Mouse (Mus musculus): ENCODE measurements at regions not wholly inside any gene's neighbourhood (a gene's known extent, or its start where the extent isn't known, plus 50 kb on each side); places are given as distances from the start of the nearest gene placed in this dataset.

- Histone ChIP-seq H3K27ac (no peak overlapping the region), H3K9me3 (no peaks in the 10 kb centered on the region), H3K4me3 (no peak overlapping the region), H3K4me1 (no peaks in the 10 kb centered on the region), H3K36me3 (replicated peaks) (no peaks in the 10 kb centered on the region), H3K27me3 (ENCODE audit: poor library complexity, severe bottlenecking) (no peaks in the 10 kb centered on the region)
- WGBS, result 90% methylated on average over 11 of the region's 11 CpGs
- no peak for DNase-seq (ENCODE audit: extremely low spot score, low spot score)
These were observed 305.0 kb upstream of the Fam19a5 start for GRCm38 (mm10) chr15:87239057-87239456.

DNA sequence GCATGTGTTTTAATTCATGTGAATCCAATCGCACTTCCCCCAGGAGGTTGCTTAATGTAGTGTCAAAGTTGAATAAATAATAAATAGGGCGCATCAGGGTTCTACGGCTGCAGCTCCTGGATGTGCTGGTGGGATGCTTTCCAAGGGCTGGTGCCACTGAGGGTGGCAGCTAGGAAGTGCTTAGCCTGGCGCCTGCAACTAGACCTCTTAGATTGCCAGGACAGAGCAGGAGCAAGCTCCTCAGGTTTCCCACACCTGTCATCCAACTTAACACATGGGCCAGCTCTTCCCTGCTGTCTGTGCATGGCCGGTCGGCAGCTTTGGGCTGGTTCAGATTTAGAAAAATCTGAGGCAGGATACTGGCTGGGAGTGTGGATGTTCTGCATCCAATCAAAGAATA is 282.6 kb upstream of the Fam19a5 start:
- no peaks in the 10 kb centered on the region for H3K36me3 ChIP-seq (replicated peaks)
- no peaks in the 10 kb centered on the region for H3K9me3 ChIP-seq
- 91% methylated on average over 6 of the region's 6 CpGs for WGBS

GRCm38 (mm10) chr15:87264906-87265305 is 279.2 kb upstream of the Fam19a5 start:
- Histone ChIP-seq H3K27me3 (ENCODE audit: poor library complexity, severe bottlenecking) (no peaks in the 10 kb centered on the region), H3K36me3 (replicated peaks) (no peaks in the 10 kb centered on the region), H3K9me3 (no peaks in the 10 kb centered on the region), H3K27ac (no peak overlapping the region), H3K4me3 (no peak overlapping the region), H3K4me1 (no peaks in the 10 kb centered on the region)
- DNase-seq (ENCODE audit: extremely low spot score, low spot score), result no peak

More for the DNA sequence above, 282.6 kb upstream of the Fam19a5 start:
- Histone ChIP-seq H3K4me1 (no peaks in the 10 kb centered on the region), H3K4me3 (no peak overlapping the region), H3K27me3 (ENCODE audit: poor library complexity, severe bottlenecking) (no peaks in the 10 kb centered on the region), H3K27ac (no peak overlapping the region)
- DNase-seq (ENCODE audit: extremely low spot score, low spot score), result no peak

GRCm38 (mm10) chr15:87290987-87291529 is 253.0 kb upstream of the Fam19a5 start:
- Histone ChIP-seq H3K36me3 (replicated peaks) (no peaks in the 10 kb centered on the region), H3K27ac (no peak overlapping the region), H3K4me3 (no peak overlapping the region), H3K9me3 (no peaks in the 10 kb centered on the region; the same call in 1 of the 2 replicates), H3K27me3 (ENCODE audit: poor library complexity, severe bottlenecking) (no peaks in the 10 kb centered on the region), H3K4me1 (peaks cover 7% of the 10 kb centered on the region)
- DNase-seq (ENCODE audit: extremely low spot score, low spot score), result no peak
- WGBS, result 86% methylated on average over 7 of the region's 7 CpGs

DNA sequence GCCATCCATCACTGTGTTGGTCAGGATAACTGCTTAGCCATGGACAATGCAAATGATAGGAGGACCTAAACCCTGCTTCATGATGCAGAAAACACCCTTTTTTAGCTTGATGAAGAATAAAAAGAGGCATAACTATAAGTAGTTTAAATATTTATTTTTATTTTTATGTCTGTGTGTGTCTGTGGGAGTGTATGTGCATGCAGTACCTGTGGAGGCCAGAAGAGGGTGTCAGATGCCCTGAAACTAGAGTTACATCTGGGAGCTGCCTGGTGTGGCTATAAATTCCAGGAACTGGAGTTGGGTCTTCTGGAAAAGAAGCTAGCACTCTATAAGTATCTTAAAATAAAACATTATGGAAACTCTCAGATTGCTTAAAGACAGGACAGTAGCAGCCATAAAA is 224.2 kb upstream of the Fam19a5 start:
- Histone ChIP-seq H3K36me3 (replicated peaks) (no peaks in the 10 kb centered on the region), H3K27me3 (ENCODE audit: poor library complexity, severe bottlenecking) (no peaks in the 10 kb centered on the region), H3K9me3 (no peaks in the 10 kb centered on the region), H3K4me3 (no peak overlapping the region), H3K4me1 (no peaks in the 10 kb centered on the region), H3K27ac (no peak overlapping the region)
- no peak for DNase-seq (ENCODE audit: extremely low spot score, low spot score)

GRCm38 (mm10) chr15:87321067-87321985 is 222.8 kb upstream of the Fam19a5 start:
- 81% methylated on average over 12 of the region's 12 CpGs for WGBS
- H3K27me3 ChIP-seq (ENCODE audit: poor library complexity, severe bottlenecking), result no peaks in the 10 kb centered on the region
- no peaks in the 10 kb centered on the region for H3K9me3 ChIP-seq
- no peaks in the 10 kb centered on the region for H3K4me1 ChIP-seq
- no peak overlapping the region for H3K27ac ChIP-seq
- DNase-seq (ENCODE audit: extremely low spot score, low spot score), result no peak
- H3K4me3 ChIP-seq, result no peak overlapping the region
- no peaks in the 10 kb centered on the region for H3K36me3 ChIP-seq (replicated peaks)

DNA sequence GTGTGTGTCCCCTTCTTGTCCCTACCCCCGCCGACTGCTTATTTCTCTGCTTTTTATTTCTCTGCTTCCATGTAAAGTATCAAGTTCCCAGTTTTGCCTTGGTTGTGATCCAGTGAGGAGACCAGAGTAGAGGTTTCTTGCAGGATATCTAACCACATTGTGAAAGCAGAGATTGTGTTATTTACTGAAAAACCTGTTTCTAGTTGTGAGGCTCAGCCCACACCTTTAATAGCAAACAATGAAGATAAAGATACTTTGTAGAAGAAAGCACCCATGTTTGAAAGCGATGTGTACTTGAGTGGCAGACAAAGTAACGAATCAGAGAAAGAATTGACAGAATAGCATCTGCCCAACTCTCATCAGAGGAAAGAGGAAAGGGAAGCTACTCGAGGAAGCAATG is 218.7 kb upstream of the Fam19a5 start:
- WGBS, result 88% methylated on average over 5 of the region's 5 CpGs
- H3K4me3 ChIP-seq, result no peak overlapping the region
- no peaks in the 10 kb centered on the region for H3K27me3 ChIP-seq (ENCODE audit: poor library complexity, severe bottlenecking)
- no peak overlapping the region for H3K27ac ChIP-seq
- DNase-seq (ENCODE audit: extremely low spot score, low spot score), result no peak
- H3K36me3 ChIP-seq (replicated peaks), result no peaks in the 10 kb centered on the region
- H3K4me1 ChIP-seq, result no peaks in the 10 kb centered on the region
- no peaks in the 10 kb centered on the region for H3K9me3 ChIP-seq

DNA sequence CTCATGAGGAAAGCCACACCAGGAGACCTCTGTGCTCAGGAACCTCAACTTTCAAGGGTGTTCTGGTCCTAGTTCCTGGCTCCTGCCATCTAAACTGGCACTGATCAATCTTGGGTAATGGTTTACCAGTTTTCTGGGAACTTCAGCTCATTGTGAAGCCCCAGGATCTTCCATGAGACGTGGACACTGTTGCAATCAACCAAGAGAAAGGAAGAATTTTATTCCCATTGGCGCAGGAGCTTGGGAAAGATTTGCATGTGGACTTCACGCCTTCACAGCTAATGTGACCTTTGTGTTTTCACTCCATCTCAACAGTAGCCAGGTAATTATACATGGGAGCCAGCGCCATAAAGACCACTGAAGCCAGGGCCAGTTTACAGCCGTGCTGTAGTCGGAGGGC is 217.8 kb upstream of the Fam19a5 start:
- WGBS, result 79% methylated on average over 6 of the region's 6 CpGs
- Histone ChIP-seq H3K4me1 (no peaks in the 10 kb centered on the region), H3K9me3 (no peaks in the 10 kb centered on the region), H3K36me3 (replicated peaks) (no peaks in the 10 kb centered on the region), H3K27me3 (ENCODE audit: poor library complexity, severe bottlenecking) (no peaks in the 10 kb centered on the region), H3K4me3 (no peak overlapping the region), H3K27ac (no peak overlapping the region)
- DNase-seq (ENCODE audit: extremely low spot score, low spot score), result no peak

- Histone ChIP-seq H3K4me3 (no peak overlapping the region), H3K9me3 (no peaks in the 10 kb centered on the region), H3K27me3 (ENCODE audit: poor library complexity, severe bottlenecking) (no peaks in the 10 kb centered on the region), H3K27ac (no peak overlapping the region), H3K36me3 (replicated peaks) (no peaks in the 10 kb centered on the region), H3K4me1 (no peaks in the 10 kb centered on the region)
- DNase-seq (ENCODE audit: extremely low spot score, low spot score), result no peak
- WGBS, result 80% methylated on average over 3 of the region's 3 CpGs
These were observed 211.7 kb upstream of the Fam19a5 start for GRCm38 (mm10) chr15:87332441-87332840.

DNA sequence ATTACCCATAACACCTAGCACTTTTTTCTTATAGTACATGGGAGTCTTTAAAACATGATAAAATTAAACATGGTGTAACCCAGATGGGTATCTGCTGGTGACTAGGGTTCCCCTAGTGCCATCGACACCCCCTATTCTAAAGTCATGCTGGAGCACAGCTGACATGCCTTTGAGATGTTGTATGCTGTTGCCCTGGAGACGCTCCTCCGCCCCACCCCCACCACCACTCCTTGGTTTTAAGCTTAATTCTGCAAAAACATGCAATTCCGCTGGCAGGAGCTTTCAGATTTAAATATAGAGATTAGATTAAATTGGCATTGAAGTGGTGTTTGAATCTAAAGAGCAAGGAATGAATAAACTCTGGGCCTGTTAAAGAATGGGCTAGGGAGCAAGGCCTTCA is 210.6 kb upstream of the Fam19a5 start:
- Histone ChIP-seq H3K36me3 (replicated peaks) (no peaks in the 10 kb centered on the region), H3K27me3 (ENCODE audit: poor library complexity, severe bottlenecking) (no peaks in the 10 kb centered on the region), H3K27ac (no peak overlapping the region), H3K4me1 (no peaks in the 10 kb centered on the region), H3K9me3 (no peaks in the 10 kb centered on the region), H3K4me3 (no peak overlapping the region)
- no peak for DNase-seq (ENCODE audit: extremely low spot score, low spot score)
- WGBS, result 88% methylated on average over 4 of the region's 4 CpGs

DNA sequence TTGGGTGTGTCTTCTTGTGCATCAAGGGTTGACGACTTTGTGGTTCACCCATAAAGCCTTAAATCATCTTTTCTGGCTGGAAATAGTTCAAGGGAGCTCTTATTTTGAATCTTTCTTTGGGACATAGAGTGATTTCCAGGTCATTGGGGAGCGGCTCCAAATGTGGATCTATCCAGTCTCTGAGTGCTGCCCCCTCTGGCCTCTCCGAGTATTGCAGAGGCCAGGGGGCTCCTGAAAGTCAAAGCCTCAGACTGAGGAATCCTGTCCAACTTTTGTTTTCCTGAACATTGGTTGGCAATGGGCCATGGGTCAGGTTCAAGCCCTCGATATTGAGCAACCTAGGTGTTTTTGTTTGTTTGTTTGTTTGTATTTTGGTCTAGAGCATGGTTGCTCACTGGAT is 209.7 kb upstream of the Fam19a5 start:
- H3K9me3 ChIP-seq, result no peaks in the 10 kb centered on the region
- H3K36me3 ChIP-seq (replicated peaks), result no peaks in the 10 kb centered on the region
- no peak overlapping the region for H3K4me3 ChIP-seq
- 64% methylated on average over 4 of the region's 4 CpGs for WGBS
- H3K27me3 ChIP-seq (ENCODE audit: poor library complexity, severe bottlenecking), result no peaks in the 10 kb centered on the region
- no peak overlapping the region for H3K27ac ChIP-seq
- H3K4me1 ChIP-seq, result no peaks in the 10 kb centered on the region
- DNase-seq (ENCODE audit: extremely low spot score, low spot score), result no peak

- Histone ChIP-seq H3K4me1 (0 out of 2 replicates have a peak, but pooled peaks cover 5% of the 10 kb centered on the region), H3K9me3 (no peaks in the 10 kb centered on the region), H3K4me3 (no peak overlapping the region), H3K36me3 (replicated peaks) (no peaks in the 10 kb centered on the region), H3K27me3 (ENCODE audit: poor library complexity, severe bottlenecking) (no peaks in the 10 kb centered on the region), H3K27ac (no peak overlapping the region)
- WGBS, result 87% methylated on average over 4 of the region's 4 CpGs
- no peak for DNase-seq (ENCODE audit: extremely low spot score, low spot score)
These were observed 208.8 kb upstream of the Fam19a5 start for GRCm38 (mm10) chr15:87335324-87335723.

- DNase-seq (ENCODE audit: extremely low spot score, low spot score), result no peak
- WGBS, result 95% methylated on average over 11 of the region's 11 CpGs
These were observed 208.4 kb upstream of the Fam19a5 start for GRCm38 (mm10) chr15:87335737-87336136.

More at GRCm38 (mm10) chr15:87335737-87336136, 208.4 kb upstream of the Fam19a5 start:
- no peaks in the 10 kb centered on the region for H3K9me3 ChIP-seq
- H3K4me3 ChIP-seq, result no peak overlapping the region
- H3K27me3 ChIP-seq (ENCODE audit: poor library complexity, severe bottlenecking), result no peaks in the 10 kb centered on the region
- no peaks in the 10 kb centered on the region for H3K36me3 ChIP-seq (replicated peaks)
- H3K27ac ChIP-seq, result no peak overlapping the region
- 0 out of 2 replicates have a peak, but pooled peaks cover 5% of the 10 kb centered on the region for H3K4me1 ChIP-seq
